Mouse (Mus musculus) embryonic facial prominence, embryonic 12.5 days (tissue): Measurements from ENCODE around the gene Iglon5. TPM values are rescaled to one million over a fixed set of nuclear protein-coding genes. Genes with fewer than 3 reads are reported as not detected.
A peak's percentile ranks its signal among the peaks of the same experiment; 100 is the strongest.

Experiments used
- ATAC-seq: fragments of 200-750 bp; cut with Nextera tagmentation; 2 replicates; pipeline ENCODE4 v1.8.0; 2017; ENCODE audit not compliant: insufficient number of reproducible peaks, insufficient read depth, low FRiP score, low TSS enrichment
- H3K27ac ChIP-seq: fragments of 300-500 bp; sonication (generic); 2 replicates; pipeline ENCODE4 v1.5.1; 2016; ENCODE audit warnings: mild to moderate bottlenecking
- H3K27me3 ChIP-seq: fragments of 300-500 bp; sonication (generic); 2 replicates; pipeline ENCODE4 v1.6.1; 2016; ENCODE audit warnings: mild to moderate bottlenecking, moderate library complexity
- H3K36me3 ChIP-seq: fragments of 300-500 bp; sonication (generic); 2 replicates; pipeline ENCODE4 v1.6.1; 2016; ENCODE audit warnings: mild to moderate bottlenecking
- H3K4me1 ChIP-seq: fragments of 300-500 bp; sonication (generic); 2 replicates; pipeline ENCODE4 v1.6.1; 2016
- H3K4me2 ChIP-seq: fragments of 300-500 bp; sonication (generic); replicated peaks from 2 replicates; pipeline ENCODE4 v1.6.1; 2016; ENCODE audit warnings: mild to moderate bottlenecking, moderate library complexity
- H3K4me3 ChIP-seq: fragments of 300-500 bp; sonication (generic); 2 replicates; pipeline ENCODE4 v1.5.1; 2016; ENCODE audit warnings: mild to moderate bottlenecking
- H3K9ac ChIP-seq: fragments of 300-500 bp; sonication (generic); 2 replicates; pipeline ENCODE4 v1.6.1; 2016; ENCODE audit warnings: mild to moderate bottlenecking, moderate library complexity
- H3K9me3 ChIP-seq: fragments of 300-500 bp; sonication (generic); 2 replicates; pipeline ENCODE4 v1.6.1; 2016; ENCODE audit warnings: mild to moderate bottlenecking, moderate library complexity
- WGBS: fragments of 180-500 bp; shearing (Covaris S2); methylation state at CpG from one replicate; pipeline ENCODE4 v1.1.7; 2016; 5-methylcytosine and 5-hydroxymethylcytosine counted together
- polyA plus RNA-seq: library from polyadenylated mRNA; unstranded; fragments of >200 nt; fragmentation: Nextera tagmentation; extraction: Ambion mirVana; gene quantifications from 2 replicates; pipeline ENCODE4 v1.2.1, GENCODE M21; 2016

The Iglon5 gene
- polyA plus RNA-seq, 1 experiment from 2014 or later, result 1.9 TPM

GRCm38 (mm10) chr7:43443126-43443916, 46.6 kb downstream of the Iglon5 start:
- Histone ChIP-seq H3K4me3 (peak overlapping the region; percentile 45), H3K4me2 (peak overlapping the region; percentile 83)
- ATAC-seq, result peak; percentile 82

GRCm38 (mm10) chr7:43442684-43443083, 47.2 kb downstream of the Iglon5 start:
- no peak for ATAC-seq
- Histone ChIP-seq H3K36me3 (no peaks in the 10 kb centered on the region), H3K9me3 (no peaks in the 10 kb centered on the region), H3K9ac (peak overlapping the region; percentile 57), H3K4me2 (peak overlapping the region; percentile 83), H3K27me3 (no peaks in the 10 kb centered on the region), H3K4me3 (peak overlapping the region; percentile 45), H3K4me1 (peaks cover 9% of the 10 kb centered on the region), H3K27ac (peak overlapping the region; percentile 96)
- WGBS, result 9% methylated on average over 9 of the region's 9 CpGs

More at GRCm38 (mm10) chr7:43443126-43443916, 46.6 kb downstream of the Iglon5 start:
- Histone ChIP-seq H3K36me3 (no peaks in the 10 kb centered on the region), H3K27me3 (no peaks in the 10 kb centered on the region), H3K27ac (peak overlapping the region; percentile 96), H3K4me1 (peaks cover 9% of the 10 kb centered on the region), H3K9ac (peak overlapping the region; percentile 57), H3K9me3 (no peaks in the 10 kb centered on the region)
- 1% methylated on average over 36 of the region's 36 CpGs for WGBS

- WGBS, result 76% methylated on average over 3 of the region's 3 CpGs
- Histone ChIP-seq H3K27ac (no peak overlapping the region), H3K9me3 (no peaks in the 10 kb centered on the region), H3K27me3 (no peaks in the 10 kb centered on the region), H3K4me1 (peaks cover 9% of the 10 kb centered on the region), H3K36me3 (no peaks in the 10 kb centered on the region), H3K4me3 (no peak overlapping the region), H3K9ac (no peak overlapping the region), H3K4me2 (no peak overlapping the region)
- ATAC-seq, result no peak
Measured at GRCm38 (mm10) chr7:43441071-43441470, 48.8 kb downstream of the Iglon5 start.

- H3K4me3 ChIP-seq, result no peak within 1 kb of the TSS
Measured at GRCm38 (mm10) chr7:43440482-43440881, 49.4 kb downstream of the Iglon5 start, which contains the start of gene Cldnd2. Gene Cldnd2 (plus strand): TSS chr7:43440782.

GRCm38 (mm10) chr7:43438611-43439010, 51.3 kb downstream of the Iglon5 start:
- no peak overlapping the region for H3K4me2 ChIP-seq
- H3K4me1 ChIP-seq, result no peaks in the 10 kb centered on the region; the same call in 1 of the 2 replicates
- 83% methylated on average over 4 of the region's 4 CpGs for WGBS
- H3K36me3 ChIP-seq, result no peaks in the 10 kb centered on the region
- H3K9me3 ChIP-seq, result no peaks in the 10 kb centered on the region
- H3K27ac ChIP-seq, result no peak overlapping the region
- H3K4me3 ChIP-seq, result no peak overlapping the region
- no peak for ATAC-seq
- no peaks in the 10 kb centered on the region for H3K27me3 ChIP-seq
- no peak overlapping the region for H3K9ac ChIP-seq

More at GRCm38 (mm10) chr7:43440482-43440881, 49.4 kb downstream of the Iglon5 start, which contains the start of gene Cldnd2:
- 85% methylated on average over 6 of the region's 6 CpGs for WGBS
- no peaks in the 10 kb centered on the region for H3K36me3 ChIP-seq
- H3K9ac ChIP-seq, result no peak within 1 kb of the TSS
- peaks cover 9% of the 10 kb centered on the region for H3K4me1 ChIP-seq
- H3K4me2 ChIP-seq, result no peak within 1 kb of the TSS
- H3K9me3 ChIP-seq, result no peaks in the 10 kb centered on the region
- no peak for ATAC-seq
- no peak within 1 kb of the TSS for H3K27ac ChIP-seq
- no peaks in the 10 kb centered on the region for H3K27me3 ChIP-seq

- H3K27me3 ChIP-seq, result no peaks in the 10 kb centered on the region
- H3K36me3 ChIP-seq, result no peaks in the 10 kb centered on the region
- H3K4me3 ChIP-seq, result no peak within 1 kb of the TSS
- 76% methylated on average over 10 of the region's 10 CpGs for WGBS
- no peak within 1 kb of the TSS for H3K4me2 ChIP-seq
- H3K9me3 ChIP-seq, result no peaks in the 10 kb centered on the region
- H3K27ac ChIP-seq, result no peak within 1 kb of the TSS
- H3K9ac ChIP-seq, result no peak within 1 kb of the TSS
- ATAC-seq, result no peak
- H3K4me1 ChIP-seq, result no peaks in the 10 kb centered on the region
Measured at GRCm38 (mm10) chr7:43436341-43437255, 53.3 kb downstream of the Iglon5 start, which contains the start of gene Nkg7. Gene Nkg7 (plus strand): TSS chr7:43437073.

- H3K9me3 ChIP-seq, result no peaks in the 10 kb centered on the region
- H3K4me2 ChIP-seq, result no peak overlapping the region
- no peak overlapping the region for H3K9ac ChIP-seq
- no peak for ATAC-seq
- H3K4me3 ChIP-seq, result no peak overlapping the region
- H3K36me3 ChIP-seq, result no peaks in the 10 kb centered on the region
- H3K4me1 ChIP-seq, result no peaks in the 10 kb centered on the region
- H3K27me3 ChIP-seq, result no peaks in the 10 kb centered on the region
- WGBS, result 81% methylated on average over 5 of the region's 5 CpGs
- H3K27ac ChIP-seq, result no peak overlapping the region
Measured at GRCm38 (mm10) chr7:43434676-43435075, 55.2 kb downstream of the Iglon5 start.

- Histone ChIP-seq H3K27ac (no peak overlapping the region), H3K9me3 (no peaks in the 10 kb centered on the region), H3K4me1 (no peaks in the 10 kb centered on the region), H3K9ac (no peak overlapping the region), H3K4me2 (no peak overlapping the region), H3K4me3 (no peak overlapping the region), H3K36me3 (no peaks in the 10 kb centered on the region), H3K27me3 (no peaks in the 10 kb centered on the region)
- ATAC-seq, result no peak
- WGBS, result 75% methylated on average over 4 of the region's 4 CpGs
Measured at GRCm38 (mm10) chr7:43432891-43433290, 57.0 kb downstream of the Iglon5 start.

GRCm38 (mm10) chr7:43429500-43429899, 60.4 kb downstream of the Iglon5 start:
- no peaks in the 10 kb centered on the region for H3K36me3 ChIP-seq
- no peak overlapping the region for H3K27ac ChIP-seq
- H3K4me1 ChIP-seq, result no peaks in the 10 kb centered on the region
- 53% methylated on average over 4 of the region's 4 CpGs for WGBS
- H3K9ac ChIP-seq, result no peak overlapping the region
- no peak for ATAC-seq
- H3K27me3 ChIP-seq, result no peaks in the 10 kb centered on the region
- H3K4me3 ChIP-seq, result no peak overlapping the region
- no peak overlapping the region for H3K4me2 ChIP-seq
- H3K9me3 ChIP-seq, result no peaks in the 10 kb centered on the region

- no peak for ATAC-seq
- 86% methylated on average over 8 of the region's 8 CpGs for WGBS
Measured at GRCm38 (mm10) chr7:43427406-43427805, 62.5 kb downstream of the Iglon5 start, which contains the start of gene Lim2. Gene Lim2 (plus strand): TSS chr7:43427670.

GRCm38 (mm10) chr7:43423991-43424625, 65.8 kb downstream of the Iglon5 start:
- 50% methylated on average over 3 of the region's 3 CpGs for WGBS
- Histone ChIP-seq H3K27ac (no peak overlapping the region), H3K9ac (no peak overlapping the region), H3K4me3 (no peak overlapping the region), H3K4me2 (no peak overlapping the region), H3K4me1 (no peaks in the 10 kb centered on the region; the same call in 1 of the 2 replicates), H3K27me3 (no peaks in the 10 kb centered on the region), H3K36me3 (no peaks in the 10 kb centered on the region), H3K9me3 (no peaks in the 10 kb centered on the region)
- no peak for ATAC-seq

More at GRCm38 (mm10) chr7:43427406-43427805, 62.5 kb downstream of the Iglon5 start, which contains the start of gene Lim2:
- no peak within 1 kb of the TSS for H3K9ac ChIP-seq
- H3K4me2 ChIP-seq, result no peak within 1 kb of the TSS
- H3K27me3 ChIP-seq, result no peaks in the 10 kb centered on the region
- no peak within 1 kb of the TSS for H3K4me3 ChIP-seq
- H3K27ac ChIP-seq, result no peak within 1 kb of the TSS
- no peaks in the 10 kb centered on the region for H3K9me3 ChIP-seq
- no peaks in the 10 kb centered on the region for H3K36me3 ChIP-seq
- H3K4me1 ChIP-seq, result no peaks in the 10 kb centered on the region; the same call in 1 of the 2 replicates
